Mouse (Mus musculus) thymus, postnatal 14 days (tissue): ENCODE measurements around the gene Enpp1.

Experiments
- DNase-seq: peaks from one replicate; pipeline ENCODE4 v3.0.0; 2021

The Enpp1 gene

GRCm38 (mm10) chr10:24711480-24712366 lies at the start of gene Enpp1:
Enpp1 (minus strand) TSS chr10:24712159.
- DNase-seq = peak; percentile 69

GRCm38 (mm10) chr10:24758326-24758915 lies 46.5 kb upstream of the Enpp1 start:
- no peak for DNase-seq

- DNase-seq = no peak
Measured at GRCm38 (mm10) chr10:24754874-24755540, 43.0 kb upstream of the Enpp1 start.

GRCm38 (mm10) chr10:24754251-24754835 lies 42.4 kb upstream of the Enpp1 start:
- peak; percentile 66 for DNase-seq

- peak; percentile 24 for DNase-seq
Measured at GRCm38 (mm10) chr10:24753536-24754250, 41.7 kb upstream of the Enpp1 start.

- no peak for DNase-seq
Measured at GRCm38 (mm10) chr10:24742950-24743487, 31.1 kb upstream of the Enpp1 start.

GRCm38 (mm10) chr10:24741229-24742198 lies 29.6 kb upstream of the Enpp1 start:
- no peak for DNase-seq

GRCm38 (mm10) chr10:24739171-24739570 lies 27.2 kb upstream of the Enpp1 start:
- DNase-seq = no peak

- DNase-seq = no peak
Measured at GRCm38 (mm10) chr10:24738456-24738855, 26.5 kb upstream of the Enpp1 start.

- DNase-seq = no peak
Measured at GRCm38 (mm10) chr10:24735027-24735777, 23.2 kb upstream of the Enpp1 start.

GRCm38 (mm10) chr10:24727478-24727877 lies 15.5 kb upstream of the Enpp1 start:
- DNase-seq = no peak

- DNase-seq = no peak
Measured at GRCm38 (mm10) chr10:24725197-24725596, 13.2 kb upstream of the Enpp1 start.

GRCm38 (mm10) chr10:24721841-24722240 lies 9.9 kb upstream of the Enpp1 start:
- DNase-seq = no peak

GRCm38 (mm10) chr10:24719383-24719782 lies 7.4 kb upstream of the Enpp1 start:
- DNase-seq = no peak

- DNase-seq = no peak
Measured at GRCm38 (mm10) chr10:24718720-24719119, 6.8 kb upstream of the Enpp1 start.

- DNase-seq = no peak
Measured at GRCm38 (mm10) chr10:24718058-24718457, 6.1 kb upstream of the Enpp1 start.

GRCm38 (mm10) chr10:24716232-24716631 lies 4.3 kb upstream of the Enpp1 start:
- no peak for DNase-seq

GRCm38 (mm10) chr10:24712901-24713300 lies 942 bp upstream of the Enpp1 start:
- DNase-seq = no peak

- no peak for DNase-seq
Measured at GRCm38 (mm10) chr10:24712367-24712761, 405 bp upstream of the Enpp1 start.

GRCm38 (mm10) chr10:24711071-24711470 lies 888 bp downstream of the Enpp1 start:
- peak; percentile 5 for DNase-seq
